Mouse (Mus musculus): ENCODE measurements around the gene P2rx5. TPM values are rescaled to one million over a fixed set of nuclear protein-coding genes. Genes with fewer than 3 reads are reported as not detected.

Gene P2rx5
- polyA plus RNA-seq (2011; ENCODE audit: insufficient read length, low read depth, missing spikeins): 4.2 and 4.5 TPM in 2 replicates

- H3K4me3 ChIP-seq (ENCODE audit: insufficient read depth, low read length): peak within 1 kb of the TSS; percentile 38
- TF ChIP-seq POLR2A (IDR thresholded peaks at IDR 0.05; ENCODE audit: low read depth, low read length): peak; percentile 47; the same call in 1 of the 2 replicates
- TF ChIP-seq CTCF (IDR thresholded peaks at IDR 0.05; ENCODE audit: borderline replicate concordance, insufficient read depth, low read length): no peak
- peak within 1 kb of the TSS; percentile 18; the same call in 1 of the 2 replicates for H3K27ac ChIP-seq (ENCODE audit: insufficient read depth, low read length)
- peaks cover 8% of the 10 kb centered on the region for H3K4me1 ChIP-seq (ENCODE audit: control insufficient read depth, insufficient read depth, low read length)
Measured at GRCm38 (mm10) chr11:73159957-73160810, at the start of gene P2rx5. TSS of gene P2rx5 (plus strand) at chr11:73160421.

GRCm38 (mm10) chr11:73111414-73111813 lies 48.8 kb upstream of the P2rx5 start:
- Histone ChIP-seq H3K4me3 (ENCODE audit: insufficient read depth, low read length) (no peak overlapping the region), H3K27ac (ENCODE audit: insufficient read depth, low read length) (no peak overlapping the region), H3K4me1 (ENCODE audit: control insufficient read depth, insufficient read depth, low read length) (no peaks in the 10 kb centered on the region)
- TF ChIP-seq CTCF (IDR thresholded peaks at IDR 0.05; ENCODE audit: borderline replicate concordance, insufficient read depth, low read length) (no peak), POLR2A (IDR thresholded peaks at IDR 0.05; ENCODE audit: low read depth, low read length) (no peak)

- Histone ChIP-seq H3K27ac (ENCODE audit: insufficient read depth, low read length) (no peak overlapping the region), H3K4me3 (ENCODE audit: insufficient read depth, low read length) (no peak overlapping the region), H3K4me1 (ENCODE audit: control insufficient read depth, insufficient read depth, low read length) (no peaks in the 10 kb centered on the region)
- TF ChIP-seq POLR2A (IDR thresholded peaks at IDR 0.05; ENCODE audit: low read depth, low read length) (no peak), CTCF (IDR thresholded peaks at IDR 0.05; ENCODE audit: borderline replicate concordance, insufficient read depth, low read length) (no peak)
Measured at GRCm38 (mm10) chr11:73126495-73126894, 33.7 kb upstream of the P2rx5 start.

DNA sequence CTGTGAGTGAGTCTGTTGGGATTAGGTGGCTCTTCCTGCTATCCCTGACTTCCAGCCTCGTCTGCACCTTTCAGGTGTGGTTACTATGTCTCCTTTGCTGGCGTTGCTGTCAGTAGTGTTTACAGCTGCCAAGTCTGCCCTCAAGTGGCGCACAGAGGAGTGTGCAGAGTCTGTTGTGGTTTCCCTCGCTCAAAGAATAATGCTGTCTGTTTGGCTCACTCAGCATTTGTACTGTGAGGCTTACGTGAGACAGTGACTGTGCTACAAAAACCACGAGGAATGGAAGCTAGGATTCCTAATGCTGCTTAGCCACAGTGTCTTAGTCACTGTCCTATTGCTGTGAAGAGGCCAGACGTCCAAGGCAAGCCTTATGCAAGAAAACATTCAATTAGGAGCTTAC lies 29.2 kb upstream of the P2rx5 start:
- no peak overlapping the region for H3K27ac ChIP-seq (ENCODE audit: insufficient read depth, low read length)
- TF ChIP-seq CTCF (IDR thresholded peaks at IDR 0.05; ENCODE audit: borderline replicate concordance, insufficient read depth, low read length) (no peak), POLR2A (IDR thresholded peaks at IDR 0.05; ENCODE audit: low read depth, low read length) (no peak)
- no peak overlapping the region for H3K4me3 ChIP-seq (ENCODE audit: insufficient read depth, low read length)
- peaks cover 2% of the 10 kb centered on the region; the same call in 1 of the 2 replicates for H3K4me1 ChIP-seq (ENCODE audit: control insufficient read depth, insufficient read depth, low read length)

DNA sequence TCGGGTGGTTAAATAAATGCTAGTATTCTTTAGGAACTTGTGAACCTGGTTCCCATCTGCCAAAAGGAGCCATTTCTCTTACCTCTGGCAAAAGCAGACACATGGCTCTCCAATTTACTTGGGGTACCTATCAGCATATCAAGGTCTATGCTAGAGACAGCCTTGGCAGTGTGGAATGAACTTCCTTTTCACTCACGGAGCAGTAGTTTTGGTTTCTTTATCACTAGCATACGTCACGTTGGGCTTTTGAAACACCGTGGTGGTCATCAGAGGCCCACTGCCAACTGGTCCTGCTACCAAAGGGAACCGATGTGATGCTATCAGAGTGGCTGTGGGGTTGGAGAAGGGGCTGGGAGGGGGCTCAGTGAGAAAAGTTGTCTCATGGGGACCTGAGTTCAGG lies 27.2 kb upstream of the P2rx5 start:
- peaks cover 2% of the 10 kb centered on the region; the same call in 1 of the 2 replicates for H3K4me1 ChIP-seq (ENCODE audit: control insufficient read depth, insufficient read depth, low read length)
- H3K4me3 ChIP-seq (ENCODE audit: insufficient read depth, low read length): no peak overlapping the region
- no peak overlapping the region for H3K27ac ChIP-seq (ENCODE audit: insufficient read depth, low read length)
- TF ChIP-seq POLR2A (IDR thresholded peaks at IDR 0.05; ENCODE audit: low read depth, low read length) (no peak), CTCF (IDR thresholded peaks at IDR 0.05; ENCODE audit: borderline replicate concordance, insufficient read depth, low read length) (no peak)

DNA sequence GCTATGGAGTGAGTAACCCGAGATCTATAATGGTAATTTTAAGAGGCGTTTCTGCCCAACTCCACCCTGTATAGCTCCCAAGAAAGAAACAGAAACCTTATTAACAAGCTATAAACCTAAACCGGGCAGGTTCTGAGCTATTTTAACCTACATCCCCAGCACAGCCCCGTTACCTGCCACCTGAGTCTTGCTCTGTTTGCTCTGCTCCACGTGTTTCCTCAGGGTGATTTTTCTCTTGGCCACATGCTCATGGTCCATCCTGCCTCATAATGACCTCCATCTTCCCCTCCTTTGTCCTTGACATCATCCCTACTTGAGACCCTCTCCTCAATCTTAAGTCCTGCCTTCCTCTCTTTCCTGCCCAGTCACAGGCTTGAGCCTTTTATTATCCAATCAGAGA lies 26.0 kb upstream of the P2rx5 start:
- TF ChIP-seq CTCF (IDR thresholded peaks at IDR 0.05; ENCODE audit: borderline replicate concordance, insufficient read depth, low read length): no peak
- TF ChIP-seq POLR2A (IDR thresholded peaks at IDR 0.05; ENCODE audit: low read depth, low read length): no peak
- Histone ChIP-seq H3K27ac (ENCODE audit: insufficient read depth, low read length) (no peak overlapping the region), H3K4me3 (ENCODE audit: insufficient read depth, low read length) (no peak overlapping the region), H3K4me1 (ENCODE audit: control insufficient read depth, insufficient read depth, low read length) (peaks cover 2% of the 10 kb centered on the region; the same call in 1 of the 2 replicates)

DNA sequence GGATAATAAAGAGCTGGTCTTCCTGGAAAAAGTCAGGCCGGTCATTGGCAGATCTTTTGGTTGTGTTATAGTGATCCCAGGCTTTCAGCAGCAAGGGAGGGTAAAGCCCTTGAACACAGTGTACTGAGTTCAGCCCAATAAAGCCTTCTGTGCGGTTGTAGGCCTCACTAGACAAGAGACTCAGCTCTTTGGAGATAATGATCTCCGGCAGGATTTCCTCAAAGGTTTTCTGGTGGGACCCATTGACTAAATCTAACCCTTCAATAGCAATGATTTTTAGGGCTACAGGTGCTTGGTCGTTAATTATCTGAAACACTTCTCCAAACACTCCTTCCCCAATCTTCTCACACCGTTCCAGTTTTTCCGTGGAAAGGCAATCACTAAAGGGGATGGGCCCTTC lies 23.6 kb upstream of the P2rx5 start:
- H3K27ac ChIP-seq (ENCODE audit: insufficient read depth, low read length): no peak overlapping the region
- H3K4me1 ChIP-seq (ENCODE audit: control insufficient read depth, insufficient read depth, low read length): peaks cover 2% of the 10 kb centered on the region; the same call in 1 of the 2 replicates
- no peak for TF ChIP-seq CTCF (IDR thresholded peaks at IDR 0.05; ENCODE audit: borderline replicate concordance, insufficient read depth, low read length)
- no peak for TF ChIP-seq POLR2A (IDR thresholded peaks at IDR 0.05; ENCODE audit: low read depth, low read length)
- peak overlapping the region; percentile 90 for H3K4me3 ChIP-seq (ENCODE audit: insufficient read depth, low read length)

DNA sequence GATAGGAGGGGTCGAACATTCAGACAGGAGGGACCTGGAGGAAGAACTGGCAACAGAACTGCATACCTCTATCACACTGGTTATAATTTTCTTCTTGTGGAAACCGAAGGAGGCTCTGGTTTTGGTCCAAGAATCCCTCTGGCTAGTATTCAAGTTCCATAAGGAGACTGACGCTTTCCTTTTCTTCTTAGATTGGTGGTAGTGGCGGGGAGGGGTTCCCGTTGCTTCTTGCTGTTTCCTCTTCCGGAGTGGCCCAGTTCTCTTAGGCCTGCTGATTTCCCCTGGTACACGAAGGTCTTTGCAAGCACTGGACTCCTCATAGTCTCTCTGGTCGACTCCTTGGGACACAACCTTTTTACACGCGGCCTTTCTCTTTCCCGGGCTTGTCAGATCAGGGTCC lies 23.1 kb upstream of the P2rx5 start:
- no peak for TF ChIP-seq POLR2A (IDR thresholded peaks at IDR 0.05; ENCODE audit: low read depth, low read length)
- TF ChIP-seq CTCF (IDR thresholded peaks at IDR 0.05; ENCODE audit: borderline replicate concordance, insufficient read depth, low read length): no peak
- Histone ChIP-seq H3K4me3 (ENCODE audit: insufficient read depth, low read length) (peak overlapping the region; percentile 90), H3K4me1 (ENCODE audit: control insufficient read depth, insufficient read depth, low read length) (peaks cover 2% of the 10 kb centered on the region; the same call in 1 of the 2 replicates), H3K27ac (ENCODE audit: insufficient read depth, low read length) (no peak overlapping the region)

GRCm38 (mm10) chr11:73137591-73138501 lies 22.4 kb upstream of the P2rx5 start, which contains the start of gene Haspin:
TSS of gene Haspin (minus strand) at chr11:73138294.
- TF ChIP-seq CTCF (IDR thresholded peaks at IDR 0.05; ENCODE audit: borderline replicate concordance, insufficient read depth, low read length) (peak; percentile 73), POLR2A (IDR thresholded peaks at IDR 0.05; ENCODE audit: low read depth, low read length) (peak; percentile 47; the same call in 1 of the 2 replicates)
- peak within 1 kb of the TSS; percentile 90 for H3K4me3 ChIP-seq (ENCODE audit: insufficient read depth, low read length)
- no peak within 1 kb of the TSS for H3K27ac ChIP-seq (ENCODE audit: insufficient read depth, low read length)
- peaks cover 2% of the 10 kb centered on the region; the same call in 1 of the 2 replicates for H3K4me1 ChIP-seq (ENCODE audit: control insufficient read depth, insufficient read depth, low read length)

Measured in embryonic fibroblast, embryonic 13.5 days (primary cell).